Mouse (Mus musculus): ENCODE results near the gene Cib2.

- TF ChIP-seq REST (IDR thresholded peaks at IDR 0.05; ENCODE audit: insufficient read depth, insufficient read length), result no peak
- no peak for TF ChIP-seq USF1 (IDR thresholded peaks at IDR 0.05; ENCODE audit: low read depth)
- no peak for TF ChIP-seq TCF3 (IDR thresholded peaks at IDR 0.05; ENCODE audit: insufficient read length, low read depth)
- no peak for TF ChIP-seq POLR2AphosphoS2 (IDR thresholded peaks at IDR 0.05; ENCODE audit: insufficient read length, low read depth)
- no peak for TF ChIP-seq POLR2A (IDR thresholded peaks at IDR 0.05; ENCODE audit: insufficient read length, low read depth)
- no peak for TF ChIP-seq MYOG (IDR thresholded peaks at IDR 0.05; ENCODE audit: control insufficient read depth in 1 of 3, insufficient read depth in 1 of 3, insufficient read length in 2 of 3, low read depth in 2 of 3)
- no peak for TF ChIP-seq MAX (IDR thresholded peaks at IDR 0.05; ENCODE audit: low read depth)
- no peak for TF ChIP-seq E2F4 (IDR thresholded peaks at IDR 0.05; ENCODE audit: insufficient read depth)
Measured at GRCm38 (mm10) chr9:54518921-54519320, 41.1 kb downstream of the Cib2 start.

All from myocyte (in vitro differentiated cells).